Mouse (Mus musculus) forebrain, embryonic 16.5 days (tissue): Measurements from ENCODE around the gene Gtse1. TPM values are rescaled to one million over a fixed set of nuclear protein-coding genes. Genes with fewer than 3 reads are reported as not detected.
"Not testable (repeated sequence)": the region's sequence is repeated elsewhere in the genome, so short reads cannot be mapped to it uniquely, and the experiment has no call there.

ENCODE experiments used
- ATAC-seq: fragments of 200-750 bp; cut with Nextera tagmentation; 2 replicates; pipeline ENCODE4 v1.8.0; 2017; ENCODE audit warnings: mild to moderate bottlenecking, moderate library complexity
- H3K27ac ChIP-seq: fragments of 300-500 bp; sonication (generic); 2 replicates; pipeline ENCODE4 v1.5.1; 2014; ENCODE audit warnings: low read length, control low read depth
- H3K27me3 ChIP-seq: fragments of 300-500 bp; sonication (generic); replicated peaks from 2 replicates; pipeline ENCODE4 v1.6.1; 2014; ENCODE audit warnings: low read length; ENCODE audit not compliant: control insufficient read depth, insufficient read depth
- H3K36me3 ChIP-seq: fragments of 300-500 bp; sonication (generic); 2 replicates; pipeline ENCODE4 v1.6.1; 2014; ENCODE audit not compliant: control insufficient read depth, insufficient read depth
- H3K4me1 ChIP-seq: fragments of 300-500 bp; sonication (generic); replicated peaks from 2 replicates; pipeline ENCODE4 v1.6.1; 2014; ENCODE audit warnings: low read length; ENCODE audit not compliant: control insufficient read depth, insufficient read depth
- H3K4me2 ChIP-seq: fragments of 300-500 bp; sonication (generic); 2 replicates; pipeline ENCODE4 v1.6.1; 2014; ENCODE audit warnings: mild to moderate bottlenecking, low read length, control low read depth
- H3K4me3 ChIP-seq: fragments of 300-500 bp; sonication (generic); replicated peaks from 2 replicates; pipeline ENCODE4 v1.5.1; 2014; ENCODE audit warnings: mild to moderate bottlenecking, low read length, control low read depth
- H3K9ac ChIP-seq: fragments of 300-500 bp; sonication (generic); replicated peaks from 2 replicates; pipeline ENCODE4 v1.6.1; 2014; ENCODE audit warnings: low read depth, low read length, control low read depth
- H3K9me3 ChIP-seq: fragments of 300-500 bp; sonication (generic); 2 replicates; pipeline ENCODE4 v1.6.1; 2016; ENCODE audit warnings: low read length; ENCODE audit not compliant: control insufficient read depth
- WGBS: fragments of 180-500 bp; shearing (Covaris S2); extraction: QIAGEN DNeasy Blood & Tissue Kit; methylation state at CpG from one replicate; pipeline ENCODE4 v1.1.7; 2014; 5-methylcytosine and 5-hydroxymethylcytosine counted together
- polyA plus RNA-seq: library from polyadenylated mRNA; unstranded; fragments of >200 nt; fragmentation: Nextera tagmentation; extraction: Ambion mirVana; gene quantifications from 2 replicates; pipeline ENCODE4 v1.2.1, GENCODE M21; 2015

The Gtse1 gene
- polyA plus RNA-seq, 1 experiment from 2014 or later = 12.7 TPM

GRCm38 (mm10) chr15:85851656-85852392 lies 7.7 kb upstream of the Gtse1 start:
- no peaks in the 10 kb centered on the region for H3K27me3 ChIP-seq
- no peak overlapping the region for H3K9ac ChIP-seq
- H3K9me3 ChIP-seq = no peaks in the 10 kb centered on the region
- no peak for ATAC-seq
- H3K4me3 ChIP-seq = no peak overlapping the region
- H3K36me3 ChIP-seq = no peaks in the 10 kb centered on the region
- H3K27ac ChIP-seq = no peak overlapping the region
- 79% methylated on average over 12 of the region's 12 CpGs for WGBS
- H3K4me2 ChIP-seq = no peak overlapping the region
- H3K4me1 ChIP-seq = no peaks in the 10 kb centered on the region

- Histone ChIP-seq H3K4me2 (peak overlapping the region; percentile 78), H3K36me3 (no peaks in the 10 kb centered on the region), H3K27ac (peak overlapping the region; percentile 55), H3K4me1 (peaks cover 19% of the 10 kb centered on the region), H3K9me3 (no peaks in the 10 kb centered on the region), H3K27me3 (no peaks in the 10 kb centered on the region), H3K4me3 (peak overlapping the region; percentile 73), H3K9ac (peak overlapping the region; percentile 71)
- 6% methylated on average over 15 of the region's 15 CpGs for WGBS
- ATAC-seq = no peak; the same call in none of the 2 replicates
These were observed 510 bp upstream of the Gtse1 start for GRCm38 (mm10) chr15:85858980-85859489.

- not testable (repeated sequence) for H3K9me3 ChIP-seq, H3K9ac ChIP-seq, H3K4me3 ChIP-seq, H3K36me3 ChIP-seq, ATAC-seq, H3K27me3 ChIP-seq, H3K27ac ChIP-seq, H3K4me2 ChIP-seq, H3K4me1 ChIP-seq
- 92% methylated on average over 7 of the region's 7 CpGs for WGBS
These were observed 6.4 kb downstream of the Gtse1 start for GRCm38 (mm10) chr15:85865913-85866312.

GRCm38 (mm10) chr15:85867696-85868095 lies 8.2 kb downstream of the Gtse1 start:
- H3K4me1 ChIP-seq = no peaks in the 10 kb centered on the region
- 46% methylated on average over 6 of the region's 6 CpGs for WGBS
- H3K4me2 ChIP-seq = no peak overlapping the region
- H3K4me3 ChIP-seq = no peak overlapping the region
- H3K27ac ChIP-seq = no peak overlapping the region
- peak; percentile 52; the same call in 1 of the 2 replicates for ATAC-seq
- H3K36me3 ChIP-seq = 0 out of 2 replicates have a peak, but pooled peaks cover 3% of the 10 kb centered on the region
- H3K9ac ChIP-seq = no peak overlapping the region
- no peaks in the 10 kb centered on the region for H3K9me3 ChIP-seq
- H3K27me3 ChIP-seq = no peaks in the 10 kb centered on the region

GRCm38 (mm10) chr15:85877336-85877735 lies 17.8 kb downstream of the Gtse1 start:
- no peaks in the 10 kb centered on the region for H3K36me3 ChIP-seq
- ATAC-seq = no peak
- WGBS = 93% methylated on average over 7 of the region's 7 CpGs

GRCm38 (mm10) chr15:85878848-85879497 lies 19.4 kb downstream of the Gtse1 start, which contains the start of gene Trmu:
Gene Trmu (plus strand): TSS chr15:85879312.
- Histone ChIP-seq H3K4me2 (peak within 1 kb of the TSS; percentile 99), H3K4me1 (peaks cover 18% of the 10 kb centered on the region), H3K9ac (peak within 1 kb of the TSS; percentile 93), H3K9me3 (no peaks in the 10 kb centered on the region), H3K27me3 (no peaks in the 10 kb centered on the region), H3K4me3 (peak within 1 kb of the TSS; percentile 94), H3K36me3 (0 out of 2 replicates have a peak, but pooled peaks cover 2% of the 10 kb centered on the region), H3K27ac (peak within 1 kb of the TSS; percentile 82)
- ATAC-seq = peak; percentile 98
- under 1% methylated on average over 48 of the region's 50 CpGs for WGBS

More at GRCm38 (mm10) chr15:85877336-85877735, 17.8 kb downstream of the Gtse1 start:
- H3K9me3 ChIP-seq = no peaks in the 10 kb centered on the region
- H3K27ac ChIP-seq = no peak overlapping the region
- no peak overlapping the region for H3K4me2 ChIP-seq
- no peak overlapping the region for H3K9ac ChIP-seq
- H3K27me3 ChIP-seq = no peaks in the 10 kb centered on the region
- peaks cover 18% of the 10 kb centered on the region for H3K4me1 ChIP-seq
- no peak overlapping the region for H3K4me3 ChIP-seq

- peak overlapping the region; percentile 93 for H3K9ac ChIP-seq
- H3K4me3 ChIP-seq = peak overlapping the region; percentile 94
- no peaks in the 10 kb centered on the region for H3K27me3 ChIP-seq
- 0 out of 2 replicates have a peak, but pooled peaks cover 2% of the 10 kb centered on the region for H3K36me3 ChIP-seq
- H3K27ac ChIP-seq = peak overlapping the region; percentile 82
- under 1% methylated on average over 18 of the region's 18 CpGs for WGBS
- H3K4me2 ChIP-seq = peak overlapping the region; percentile 99
- H3K9me3 ChIP-seq = no peaks in the 10 kb centered on the region
- H3K4me1 ChIP-seq = peaks cover 18% of the 10 kb centered on the region
- ATAC-seq = peak; percentile 11
These were observed 20.0 kb downstream of the Gtse1 start for GRCm38 (mm10) chr15:85879498-85879895.

- no peak overlapping the region for H3K9ac ChIP-seq
- no peak for ATAC-seq
- H3K27me3 ChIP-seq = no peaks in the 10 kb centered on the region
- 87% methylated on average over 5 of the region's 5 CpGs for WGBS
- no peaks in the 10 kb centered on the region for H3K9me3 ChIP-seq
- H3K4me3 ChIP-seq = no peak overlapping the region
- H3K4me2 ChIP-seq = no peak overlapping the region
- H3K36me3 ChIP-seq = peaks cover 8% of the 10 kb centered on the region
- H3K27ac ChIP-seq = no peak overlapping the region
- peaks cover 2% of the 10 kb centered on the region for H3K4me1 ChIP-seq
These were observed 26.1 kb downstream of the Gtse1 start for GRCm38 (mm10) chr15:85885606-85886005.

- Histone ChIP-seq H3K36me3 (peaks cover 15% of the 10 kb centered on the region), H3K27me3 (no peaks in the 10 kb centered on the region), H3K27ac (no peak overlapping the region), H3K4me3 (no peak overlapping the region), H3K9me3 (no peaks in the 10 kb centered on the region), H3K9ac (no peak overlapping the region), H3K4me2 (no peak overlapping the region), H3K4me1 (peaks cover 15% of the 10 kb centered on the region)
- WGBS = 97% methylated on average over 4 of the region's 4 CpGs
- ATAC-seq = no peak
These were observed 29.7 kb downstream of the Gtse1 start for GRCm38 (mm10) chr15:85889235-85889634.
